ENCODE assay signal across 19 mouse cellular contexts in genomic region chr2:11557244-11557643, GRCm38 (mm10). TPM values are rescaled to one million over a fixed set of nuclear protein-coding genes. Genes with fewer than 3 reads are reported as not detected.
A peak's percentile ranks its signal among the peaks of the same experiment; 100 is the strongest.
DNase-seq lines count a peak whose midpoint lies in the region; TF ChIP-seq lines count a peak whose summit lies in the region.
"Had no signal": no experiment of that assay in that cellular context is flagged by ENCODE, and none has a peak within 500 bp of the region (broad histone marks: within the 10 kb centered on the region; RNA-seq: fewer than 3 reads in every experiment).

No protein-coding gene starts in this region.

- peaks cover 6% of the 10 kb centered on the region in 2 experiments; a peak in 3 of 4 replicates for H3K4me1 ChIP-seq in ES-E14 (ENCODE audit: control insufficient read depth in 2 of 2, insufficient read depth in 2 of 2, low read length in 2 of 2, poor library complexity in 1 of 2)

- H3K9me3 ChIP-seq in ES-E14 (ENCODE audit: control insufficient read depth, insufficient read depth, low read depth, low read length), result no peaks in the 10 kb centered on the region
- H3K9me3 ChIP-seq: embryonic facial prominence, embryonic 10.5 days; embryonic facial prominence, embryonic 12.5 days; forebrain, embryonic 12.5 days; forebrain, embryonic 15.5 days; G1E had no signal

- H3K36me3 ChIP-seq in ES-E14 (ENCODE audit: control insufficient read depth, insufficient read depth, low read length, poor library complexity, severe bottlenecking), result no peaks in the 10 kb centered on the region
- H3K36me3 ChIP-seq: embryonic facial prominence, embryonic 10.5 days; embryonic facial prominence, embryonic 12.5 days; forebrain, embryonic 12.5 days; forebrain, embryonic 15.5 days; G1E had no signal

- no peak overlapping the region for H3K27ac ChIP-seq in ES-E14 (ENCODE audit: insufficient read depth, low read depth, low read length, poor library complexity, severe bottlenecking)
- H3K27ac ChIP-seq: embryonic facial prominence, embryonic 10.5 days; embryonic facial prominence, embryonic 12.5 days; forebrain, embryonic 12.5 days; forebrain, embryonic 15.5 days had no signal

- DNase-seq in heart, adult 11 months, result peak; percentile 43
- DNase-seq in heart, postnatal 36 days, result no peak
- DNase-seq in ES-E14 (ENCODE audit: low read depth, low spot score) (no peak), R1 (ENCODE audit: low read depth, low spot score) (peak; percentile 36)
- DNase-seq in c-Kit-positive CD71-positive TER-119-positive erythroid progenitor cells, embryonic 14.5 days (ENCODE audit: low spot score), result no peak
- DNase-seq: adrenal gland, adult 2 months; adrenal gland, postnatal 10 days; adrenal gland, postnatal 25 days; cerebellum, adult 11-12 months; cerebellum, adult 2 months; cerebellum, adult 9-10 months; cerebellum, postnatal 10 days; cerebellum, postnatal 25 days; forebrain, postnatal 0 days had no signal

- no peak overlapping the region for H3K4me3 ChIP-seq in ES-E14 (ENCODE audit: insufficient read depth in 1 of 2, low read depth in 1 of 2, low read length in 2 of 2, poor library complexity in 1 of 2, severe bottlenecking in 1 of 2)
- H3K4me3 ChIP-seq: embryonic facial prominence, embryonic 10.5 days; embryonic facial prominence, embryonic 12.5 days; forebrain, embryonic 12.5 days; forebrain, embryonic 15.5 days had no signal

- in situ Hi-C loops in ES-E14 (cut with MboI; ENCODE audit: low sequenced_read_pairs in 2 of 2, unreplicated experiment in 2 of 2), result no loop called here

- intact Hi-C loops in heart, postnatal 36 days (cut with DNase I), result loop anchor here (5.0 kb wide), 1 partner anchor 45 kb away; the partner anchor contains the start of gene Rbm17

- no peak overlapping the region for H3K9ac ChIP-seq in ES-E14 (ENCODE audit: insufficient read depth, low read depth, low read length, poor library complexity, severe bottlenecking)
- H3K9ac ChIP-seq: embryonic facial prominence, embryonic 12.5 days; forebrain, embryonic 12.5 days; forebrain, embryonic 15.5 days; forebrain, postnatal 0 days had no signal

TF ChIP-seq in ES-E14, 5 proteins besides CTCF, POLR2A, EP300 and RAD21:
- TF ChIP-seq CHD2 (IDR thresholded peaks at IDR 0.05; ENCODE audit: low read depth, low read length), result no peak
- no peak for TF ChIP-seq ZC3H11A (IDR thresholded peaks at IDR 0.05; ENCODE audit: borderline replicate concordance, low read depth, low read length)
- TF ChIP-seq HCFC1 (IDR thresholded peaks at IDR 0.05; ENCODE audit: borderline replicate concordance, insufficient read depth, low read length), result no peak
- peak; percentile 59; the same call in 1 of the 2 replicates for TF ChIP-seq MAFK (IDR thresholded peaks at IDR 0.05; ENCODE audit: insufficient read depth, low read depth, low read length)
- TF ChIP-seq ZNF384 (IDR thresholded peaks at IDR 0.05; ENCODE audit: low read depth, low read length), result no peak

RNA-seq across cellular contexts. Expression of gene Pfkfb3, which starts 3.4 kb away (rescaled TPM):
- total RNA-seq in heart, postnatal 36 days (2021), result 10 to 100 TPM in 1 of 2 experiments, 1 to 10 TPM in 1; 8.1 to 10.9 TPM
- total RNA-seq in ES-E14 (2012; rRNA removed), result 18.9 and 19.6 TPM in 2 replicates

RNA-seq across cellular contexts. Expression of gene Rbm17, which starts 46.7 kb away (rescaled TPM):
- total RNA-seq in heart, postnatal 36 days (2021), result 10 to 100 TPM; 53.0 to 60.7 TPM
- 137 and 175 TPM in 2 replicates for total RNA-seq in ES-E14 (2012; rRNA removed)

Comparison
In these comparisons a context has a peak if more than half of its experiments do, and no peak if none do; other contexts are left out.
1. DNase-seq: peak in heart, adult 11 months (single experiment) and R1 (single experiment); none in heart, postnatal 36 days (0 of 2), ES-E14 (single experiment) and c-Kit-positive CD71-positive TER-119-positive erythroid progenitor cells, embryonic 14.5 days (single experiment).